Mouse (Mus musculus) megakaryocyte, embryonic 14.5 days (primary cell): ENCODE results near the gene Plk3.

Source experiments
- FLI1 ChIP-seq: IDR thresholded peaks from 2 replicates; pipeline ENCODE4 v1.6.1; 2012; ENCODE audit warnings: low read length, inconsistent platforms, mixed read lengths
- GATA1 ChIP-seq: IDR thresholded peaks from 3 replicates; pipeline ENCODE4 v1.6.1; 2012; ENCODE audit warnings: mixed read lengths, low read length, inconsistent platforms, borderline replicate concordance

GRCm38 (mm10) chr4:117119636-117120035 lies 14.1 kb downstream of the Plk3 start:
- TF ChIP-seq GATA1 (no peak), FLI1 (no peak)
